13 mouse cellular contexts compared by ENCODE assay signal in genomic region chr9:52761257-52761656, GRCm38 (mm10).
"Had no signal": no experiment of that assay in that cellular context is flagged by ENCODE, and none has a peak within 500 bp of the region (broad histone marks: within the 10 kb centered on the region; RNA-seq: fewer than 3 reads in every experiment).

No protein-coding gene starts in this region.

- H3K4me1 ChIP-seq: limb, embryonic 12.5 days; lung, embryonic 15.5 days; midbrain, embryonic 15.5 days; neural tube, embryonic 12.5 days had no signal

- H3K9ac ChIP-seq: limb, embryonic 12.5 days; liver, embryonic 14.5 days; lung, embryonic 15.5 days; midbrain, embryonic 15.5 days; neural tube, embryonic 12.5 days had no signal

- H3K9me3 ChIP-seq: limb, embryonic 12.5 days; lung, embryonic 15.5 days; megakaryocyte, embryonic 14.5 days; midbrain, embryonic 15.5 days; neural tube, embryonic 12.5 days had no signal

- DNase-seq: kidney, adult 18-20 months; kidney, postnatal 4 days; thymus, postnatal 4 days had no signal

- H3K36me3 ChIP-seq: limb, embryonic 12.5 days; lung, embryonic 15.5 days; midbrain, embryonic 15.5 days; neural tube, embryonic 12.5 days had no signal

- H3K27me3 ChIP-seq: limb, embryonic 12.5 days; lung, embryonic 15.5 days; midbrain, embryonic 15.5 days; neural tube, embryonic 12.5 days had no signal

- ATAC-seq: midbrain, embryonic 15.5 days had no signal

- H3K4me3 ChIP-seq: layer of hippocampus, adult 2 months; limb, embryonic 12.5 days; lung, embryonic 15.5 days; megakaryocyte, embryonic 14.5 days; midbrain, embryonic 15.5 days; neural tube, embryonic 12.5 days had no signal

- H3K4me2 ChIP-seq: limb, embryonic 12.5 days; lung, embryonic 15.5 days; midbrain, embryonic 11.5 days; midbrain, embryonic 15.5 days; neural tube, embryonic 12.5 days had no signal

- H3K27ac ChIP-seq: limb, embryonic 12.5 days; liver, embryonic 14.5 days; lung, embryonic 15.5 days; macrophage; midbrain, embryonic 15.5 days; neural tube, embryonic 12.5 days; stomach, postnatal 0 days had no signal
